Comparison of ENCODE assay signal across 19 mouse cellular contexts in the genomic region with DNA sequence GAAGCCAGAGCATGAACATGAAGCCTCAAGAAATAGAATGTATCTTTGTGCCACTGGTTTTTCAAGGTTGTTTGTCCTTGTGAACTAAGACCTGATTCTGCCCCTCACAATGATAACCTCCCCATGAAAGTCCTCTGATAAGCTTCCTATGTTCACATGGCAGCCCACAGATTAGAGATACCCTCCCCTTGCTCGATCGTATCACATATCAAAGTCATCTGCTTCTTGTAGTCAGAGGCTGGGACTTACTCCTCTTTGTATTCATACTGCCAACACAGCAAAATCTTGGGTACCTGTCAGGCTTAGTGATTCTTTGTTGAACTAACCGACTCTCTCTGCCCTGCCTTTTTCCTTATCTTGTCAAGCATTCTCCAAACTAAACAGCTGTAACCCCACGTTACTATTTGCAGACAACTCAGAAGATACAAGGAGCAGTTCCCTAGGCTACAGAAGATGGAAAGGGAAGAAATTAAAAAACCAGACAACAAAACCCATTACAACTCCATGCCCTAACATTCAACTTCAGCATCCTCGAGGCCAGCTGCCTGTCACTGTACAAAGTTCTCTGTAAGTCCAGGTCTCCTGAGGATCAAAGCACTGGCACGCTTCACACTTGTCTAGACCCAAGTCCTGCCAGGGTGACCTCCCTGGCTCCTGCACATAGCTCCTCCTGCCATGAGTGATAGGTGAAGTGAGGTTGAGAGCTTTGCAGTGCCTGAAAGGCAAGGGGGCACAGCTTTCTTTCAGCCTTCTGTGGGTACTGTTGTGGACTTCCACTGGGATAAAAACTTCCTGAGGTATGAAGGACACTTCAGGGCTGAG. TPM values are rescaled to one million over a fixed set of nuclear protein-coding genes. Genes with fewer than 3 reads are reported as not detected.
DNase-seq lines count a peak whose midpoint lies in the region; ATAC-seq and TF ChIP-seq lines count a peak whose summit lies in the region.
"Had no signal": no experiment of that assay in that cellular context is flagged by ENCODE, and none has a peak within 500 bp of the region (broad histone marks: within the 10 kb centered on the region; RNA-seq: fewer than 3 reads in every experiment).

No protein-coding gene starts in this region.

- no peak overlapping the region for H3K9ac ChIP-seq in heart, embryonic 12.5 days
- no peak overlapping the region; the same call in 1 of the 2 replicates for H3K9ac ChIP-seq in liver, embryonic 14.5 days (replicated peaks)
- no peak overlapping the region for H3K9ac ChIP-seq in forebrain, postnatal 0 days
- H3K9ac ChIP-seq: forebrain, embryonic 12.5 days; heart, embryonic 15.5 days; hindbrain, embryonic 12.5 days; kidney, embryonic 15.5 days; midbrain, embryonic 12.5 days; neural tube, embryonic 12.5 days had no signal

- no peak overlapping the region for H3K4me2 ChIP-seq in heart, embryonic 12.5 days
- no peak overlapping the region for H3K4me2 ChIP-seq in liver, embryonic 14.5 days (ENCODE audit: low read depth)
- H3K4me2 ChIP-seq in forebrain, postnatal 0 days (ENCODE audit: low read depth): no peak overlapping the region
- H3K4me2 ChIP-seq: forebrain, embryonic 12.5 days; heart, embryonic 15.5 days; hindbrain, embryonic 12.5 days; kidney, embryonic 15.5 days; midbrain, embryonic 12.5 days; neural tube, embryonic 12.5 days had no signal

- no peak for TF ChIP-seq CTCF in liver, embryonic 14.5 days (IDR thresholded peaks at IDR 0.05; ENCODE audit: low read depth)
- no peak for TF ChIP-seq CTCF in forebrain, postnatal 0 days (IDR thresholded peaks at IDR 0.05; ENCODE audit: low read depth)

- 20% methylated on average over 6 of the region's 6 CpGs for WGBS in heart, embryonic 12.5 days
- 14% methylated on average over 6 of the region's 6 CpGs for WGBS in liver, embryonic 14.5 days (ENCODE audit: insufficient replicate concordance)
- WGBS in forebrain, postnatal 0 days: 79% methylated on average over 6 of the region's 6 CpGs

- H3K4me1 ChIP-seq in heart, embryonic 12.5 days (replicated peaks): peaks cover 30% of the 10 kb centered on the region
- peaks cover 99% of the 10 kb centered on the region for H3K4me1 ChIP-seq in megakaryocyte, embryonic 14.5 days
- peaks cover 16 to 38% of the 10 kb centered on the region in 2 experiments for H3K4me1 ChIP-seq in liver, embryonic 14.5 days (replicated peaks; ENCODE audit: control insufficient read depth in 2 of 2, insufficient read depth in 2 of 2, low read length in 1 of 2)
- H3K4me1 ChIP-seq in forebrain, postnatal 0 days (ENCODE audit: insufficient read depth): no peaks in the 10 kb centered on the region
- H3K4me1 ChIP-seq: forebrain, embryonic 12.5 days; hindbrain, embryonic 12.5 days; midbrain, embryonic 12.5 days; neural tube, embryonic 12.5 days had no signal

- H3K36me3 ChIP-seq in heart, embryonic 12.5 days: no peaks in the 10 kb centered on the region
- H3K36me3 ChIP-seq in megakaryocyte, embryonic 14.5 days (replicated peaks; ENCODE audit: low read length): peaks cover 97% of the 10 kb centered on the region
- no peaks in the 10 kb centered on the region for H3K36me3 ChIP-seq in liver, embryonic 14.5 days (replicated peaks; ENCODE audit: control insufficient read depth, insufficient read depth, low read depth)
- no peaks in the 10 kb centered on the region for H3K36me3 ChIP-seq in forebrain, postnatal 0 days (ENCODE audit: insufficient read depth)
- H3K36me3 ChIP-seq: embryonic facial prominence, embryonic 10.5 days; forebrain, embryonic 12.5 days; heart, embryonic 15.5 days; hindbrain, embryonic 12.5 days; kidney, embryonic 15.5 days; midbrain, embryonic 12.5 days; neural tube, embryonic 12.5 days had no signal

- no peak overlapping the region for H3K4me3 ChIP-seq in heart, embryonic 12.5 days
- peak overlapping the region; percentile 25 for H3K4me3 ChIP-seq in megakaryocyte, embryonic 14.5 days (replicated peaks)
- no peak overlapping the region for H3K4me3 ChIP-seq in liver, embryonic 14.5 days (ENCODE audit: insufficient read depth in 1 of 2, low read depth in 2 of 2, low read length in 2 of 2)
- H3K4me3 ChIP-seq in forebrain, postnatal 0 days (ENCODE audit: low read depth, low read length): no peak overlapping the region
- H3K4me3 ChIP-seq: embryonic facial prominence, embryonic 10.5 days; forebrain, embryonic 12.5 days; heart, embryonic 15.5 days; hindbrain, embryonic 12.5 days; kidney, embryonic 15.5 days; midbrain, embryonic 12.5 days; neural tube, embryonic 12.5 days had no signal

- peak; percentile 29; the same call in 1 of the 2 replicates for TF ChIP-seq EP300 in liver, embryonic 14.5 days (IDR thresholded peaks at IDR 0.05; ENCODE audit: low read depth)

- H3K9me3 ChIP-seq in heart, embryonic 12.5 days (replicated peaks): no peaks in the 10 kb centered on the region
- H3K9me3 ChIP-seq in megakaryocyte, embryonic 14.5 days: no peaks in the 10 kb centered on the region
- H3K9me3 ChIP-seq in liver, embryonic 14.5 days (ENCODE audit: control insufficient read depth, low read length): no peaks in the 10 kb centered on the region
- no peaks in the 10 kb centered on the region for H3K9me3 ChIP-seq in forebrain, postnatal 0 days (ENCODE audit: low read length)
- H3K9me3 ChIP-seq: embryonic facial prominence, embryonic 10.5 days; forebrain, embryonic 12.5 days; heart, embryonic 15.5 days; hindbrain, embryonic 12.5 days; kidney, embryonic 15.5 days; midbrain, embryonic 12.5 days; neural tube, embryonic 12.5 days had no signal

- H3K27me3 ChIP-seq in heart, embryonic 12.5 days (replicated peaks): no peaks in the 10 kb centered on the region
- no peaks in the 10 kb centered on the region for H3K27me3 ChIP-seq in megakaryocyte, embryonic 14.5 days (replicated peaks)
- no peaks in the 10 kb centered on the region for H3K27me3 ChIP-seq in liver, embryonic 14.5 days (ENCODE audit: control insufficient read depth, insufficient read depth, low read length)
- H3K27me3 ChIP-seq in forebrain, postnatal 0 days (ENCODE audit: insufficient read depth, low read length): no peaks in the 10 kb centered on the region
- H3K27me3 ChIP-seq: forebrain, embryonic 12.5 days; heart, embryonic 15.5 days; hindbrain, embryonic 12.5 days; kidney, embryonic 15.5 days; midbrain, embryonic 12.5 days; neural tube, embryonic 12.5 days had no signal

- DNase-seq in heart, adult 11 months: no peak
- peak in 1 of 3 experiments; percentile 10 for DNase-seq in liver, embryonic 14.5 days (ENCODE audit: low read depth in 3 of 3, low spot score in 3 of 3)
- DNase-seq in kidney, adult 8-10 months: no peak
- no peak for DNase-seq in forebrain, postnatal 0 days
- DNase-seq: cerebellum, adult 9-10 months; gastrocnemius, postnatal 25 days; lung, adult 2 months; lung, postnatal 36 days had no signal

- H3K27ac ChIP-seq in heart, embryonic 12.5 days (ENCODE audit: poor library complexity, severe bottlenecking): peak overlapping the region; percentile 31; the same call in 1 of the 2 replicates
- no peak overlapping the region for H3K27ac ChIP-seq in liver, embryonic 14.5 days
- no peak overlapping the region for H3K27ac ChIP-seq in forebrain, postnatal 0 days (ENCODE audit: low read depth, low read length)
- H3K27ac ChIP-seq: embryonic facial prominence, embryonic 10.5 days; forebrain, embryonic 12.5 days; heart, embryonic 15.5 days; hindbrain, embryonic 12.5 days; kidney, embryonic 15.5 days; midbrain, embryonic 12.5 days; neural tube, embryonic 12.5 days; stomach, postnatal 0 days had no signal

- no peak for ATAC-seq in heart, embryonic 12.5 days (ENCODE audit: insufficient number of reproducible peaks, low FRiP score)
- no peak for ATAC-seq in megakaryocyte, adult 5-6 weeks (ENCODE audit: poor library complexity, severe bottlenecking)
- peak; percentile 57; the same call in 1 of the 2 replicates for ATAC-seq in liver, embryonic 14.5 days (ENCODE audit: insufficient read depth)
- ATAC-seq in forebrain, postnatal 0 days: no peak

RNA-seq across cellular contexts. Expression of gene Ubash3b, which starts 22.3 kb away (rescaled TPM):
- 13.3 and 13.8 TPM in 2 replicates for polyA plus RNA-seq in heart, embryonic 12.5 days (2016; fragmentation: Nextera tagmentation; extraction: Ambion mirVana)
- polyA plus RNA-seq in megakaryocyte, embryonic 14.5 days (2012; ENCODE audit: insufficient read depth, low replicate concordance): 85.5 and 255 TPM in 2 replicates
- total RNA-seq in megakaryocyte, adult 5-6 weeks (2015): 21.6 and 26.5 TPM in 2 replicates
- 14.8 and 15.1 TPM in 2 replicates for total RNA-seq in megakaryocyte, adult 5-6 weeks (2017)
- 3.4 and 3.5 TPM in 2 replicates for polyA plus RNA-seq in liver, embryonic 14.5 days (2012; rRNA removed)
- 5.9 and 7.2 TPM in 2 replicates for polyA plus RNA-seq in liver, embryonic 14.5 days (2014; fragmentation: Nextera tagmentation; extraction: Ambion mirVana)
- total RNA-seq in forebrain, postnatal 0 days (2014; rRNA removed): 17.8 and 23.8 TPM in 2 replicates
- 17.1 and 25.4 TPM in 2 replicates for polyA plus RNA-seq in forebrain, postnatal 0 days (2015; fragmentation: Nextera tagmentation; extraction: Ambion mirVana)
